ENCODE assay signal across 26 mouse cellular contexts in the genomic region with DNA sequence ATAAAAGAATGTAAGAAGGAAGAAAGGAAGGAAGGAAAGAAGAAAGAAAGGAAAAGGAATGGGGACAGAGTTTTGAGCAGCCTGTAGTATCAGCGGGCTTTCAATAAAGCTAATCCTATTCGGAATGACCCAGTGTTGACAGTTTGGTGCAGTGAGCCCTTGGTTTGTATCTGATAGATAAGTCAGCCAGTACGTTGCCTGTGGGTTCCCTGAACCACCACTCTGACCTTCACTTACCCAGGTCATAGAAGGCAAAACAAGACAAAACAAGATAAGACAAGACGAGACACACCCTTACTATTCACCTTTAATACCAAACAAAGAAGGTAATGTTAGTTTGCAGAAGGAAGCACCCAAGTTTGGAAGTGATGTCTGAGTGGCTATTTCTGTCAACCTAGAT.
DNase-seq lines count a peak whose midpoint lies in the region; ATAC-seq and TF ChIP-seq lines count a peak whose summit lies in the region.
"Had no signal": no experiment of that assay in that cellular context is flagged by ENCODE, and none has a peak within 500 bp of the region (broad histone marks: within the 10 kb centered on the region; RNA-seq: fewer than 3 reads in every experiment).

No protein-coding gene starts in this region.

- no peaks in the 10 kb centered on the region for H3K27me3 ChIP-seq in heart, embryonic 15.5 days
- no peaks in the 10 kb centered on the region for H3K27me3 ChIP-seq in liver, postnatal 0 days (ENCODE audit: insufficient read depth, low read length)
- H3K27me3 ChIP-seq in liver, embryonic 11.5 days (replicated peaks; ENCODE audit: control insufficient read depth, insufficient read depth, low read length): no peaks in the 10 kb centered on the region
- no peaks in the 10 kb centered on the region for H3K27me3 ChIP-seq in midbrain, embryonic 16.5 days (ENCODE audit: control insufficient read depth, insufficient read depth, low read depth, low read length)
- H3K27me3 ChIP-seq: CH12.LX; embryonic facial prominence, embryonic 13.5 days; embryonic facial prominence, embryonic 15.5 days; forebrain, embryonic 12.5 days had no signal

- no peak for DNase-seq in heart, postnatal 4 days
- no peak for DNase-seq in liver, postnatal 0 days
- DNase-seq in liver, embryonic 11.5 days (ENCODE audit: low spot score): no peak
- DNase-seq in cerebellum, postnatal 10 days: no peak
- DNase-seq: adrenal gland, adult 2 months; adrenal gland, postnatal 10 days; adrenal gland, postnatal 25 days; B cell, adult 2 months; cerebellum, adult 11 months; cerebellum, adult 18-20 months; cerebellum, adult 9-10 months; cerebellum, postnatal 14 days; cerebellum, postnatal 36 days; embryo, embryonic 11 days had no signal

- H3K9me3 ChIP-seq in heart, embryonic 15.5 days (replicated peaks): no peaks in the 10 kb centered on the region
- H3K9me3 ChIP-seq in liver, postnatal 0 days (ENCODE audit: low read length): no peaks in the 10 kb centered on the region
- H3K9me3 ChIP-seq in liver, embryonic 11.5 days (ENCODE audit: control insufficient read depth, low read length): no peaks in the 10 kb centered on the region
- no peaks in the 10 kb centered on the region for H3K9me3 ChIP-seq in midbrain, embryonic 16.5 days (replicated peaks; ENCODE audit: control insufficient read depth, low read length, poor library complexity, severe bottlenecking)
- H3K9me3 ChIP-seq: embryonic facial prominence, embryonic 13.5 days; embryonic facial prominence, embryonic 15.5 days; forebrain, embryonic 10.5 days; forebrain, embryonic 12.5 days; G1E had no signal

- H3K9ac ChIP-seq in heart, embryonic 15.5 days: no peak overlapping the region
- no peak overlapping the region for H3K9ac ChIP-seq in liver, postnatal 0 days (replicated peaks)
- no peak overlapping the region for H3K9ac ChIP-seq in liver, embryonic 11.5 days (ENCODE audit: low read depth, low read length)
- no peak overlapping the region for H3K9ac ChIP-seq in midbrain, embryonic 16.5 days (ENCODE audit: low read depth, low read length)
- H3K9ac ChIP-seq: embryonic facial prominence, embryonic 13.5 days; embryonic facial prominence, embryonic 15.5 days; forebrain, embryonic 12.5 days had no signal

- no peak for TF ChIP-seq CTCF in liver, postnatal 0 days (IDR thresholded peaks at IDR 0.05; ENCODE audit: low read depth)

- no peak overlapping the region for H3K4me2 ChIP-seq in heart, embryonic 15.5 days
- H3K4me2 ChIP-seq in liver, postnatal 0 days (ENCODE audit: low read depth, low read length): no peak overlapping the region
- no peak overlapping the region for H3K4me2 ChIP-seq in liver, embryonic 11.5 days
- no peak overlapping the region for H3K4me2 ChIP-seq in midbrain, embryonic 16.5 days (ENCODE audit: low read length)
- H3K4me2 ChIP-seq: embryonic facial prominence, embryonic 13.5 days; embryonic facial prominence, embryonic 15.5 days; forebrain, embryonic 12.5 days had no signal

- no peak for ATAC-seq in heart, embryonic 15.5 days (replicated peaks; ENCODE audit: insufficient number of reproducible peaks, insufficient read depth, low FRiP score, low read depth)
- ATAC-seq in liver, postnatal 0 days: no peak
- ATAC-seq in liver, embryonic 11.5 days (replicated peaks; ENCODE audit: low FRiP score): no peak
- ATAC-seq in megakaryocyte-erythroid progenitor cell, adult 5-6 weeks (replicated peaks; ENCODE audit: low FRiP score, low TSS enrichment, poor library complexity, severe bottlenecking): peak; percentile 31; the same call in 1 of the 2 replicates
- no peak for ATAC-seq in midbrain, embryonic 16.5 days
- ATAC-seq: CD4-positive, CD25-positive, alpha-beta regulatory T cell, adult 4 months; forebrain, embryonic 16.5 days had no signal

- WGBS in heart, embryonic 15.5 days: 51% methylated on average over 4 of the region's 4 CpGs
- WGBS in liver, postnatal 0 days (ENCODE audit: insufficient replicate concordance): 56% methylated on average over 4 of the region's 4 CpGs
- WGBS in liver, embryonic 11.5 days: 57% methylated on average over 4 of the region's 4 CpGs
- WGBS in midbrain, embryonic 16.5 days: 91% methylated on average over 4 of the region's 4 CpGs

- no peak overlapping the region for H3K4me3 ChIP-seq in heart, embryonic 15.5 days
- no peak overlapping the region for H3K4me3 ChIP-seq in liver, postnatal 0 days (ENCODE audit: low read depth, low read length)
- no peak overlapping the region for H3K4me3 ChIP-seq in liver, embryonic 11.5 days (ENCODE audit: low read depth, low read length)
- H3K4me3 ChIP-seq in midbrain, embryonic 16.5 days (ENCODE audit: low read depth, low read length): no peak overlapping the region
- H3K4me3 ChIP-seq: embryonic facial prominence, embryonic 13.5 days; embryonic facial prominence, embryonic 15.5 days; erythroblast, embryonic 14.5 days; forebrain, embryonic 10.5 days; forebrain, embryonic 12.5 days had no signal

- peak overlapping the region; percentile 59 for H3K27ac ChIP-seq in heart, embryonic 15.5 days
- H3K27ac ChIP-seq in liver, postnatal 0 days (ENCODE audit: low read depth): no peak overlapping the region
- no peak overlapping the region for H3K27ac ChIP-seq in liver, embryonic 11.5 days (ENCODE audit: low read depth, low read length)
- no peak overlapping the region for H3K27ac ChIP-seq in midbrain, embryonic 16.5 days (ENCODE audit: low read length)
- H3K27ac ChIP-seq: embryonic facial prominence, embryonic 13.5 days; embryonic facial prominence, embryonic 15.5 days; forebrain, embryonic 10.5 days; forebrain, embryonic 12.5 days had no signal

- TF ChIP-seq EP300 in liver, postnatal 0 days (IDR thresholded peaks at IDR 0.05; ENCODE audit: low read depth): 0 out of 2 replicates have a peak, but pooled peaks have one; percentile 25

- no peaks in the 10 kb centered on the region for H3K36me3 ChIP-seq in heart, embryonic 15.5 days
- H3K36me3 ChIP-seq in liver, postnatal 0 days (replicated peaks; ENCODE audit: insufficient read depth, low read length): no peaks in the 10 kb centered on the region
- no peaks in the 10 kb centered on the region for H3K36me3 ChIP-seq in liver, embryonic 11.5 days (ENCODE audit: control insufficient read depth, insufficient read depth, low read length)
- H3K36me3 ChIP-seq in midbrain, embryonic 16.5 days (ENCODE audit: control insufficient read depth, insufficient read depth, low read length): no peaks in the 10 kb centered on the region
- H3K36me3 ChIP-seq: embryonic facial prominence, embryonic 13.5 days; embryonic facial prominence, embryonic 15.5 days; forebrain, embryonic 10.5 days; forebrain, embryonic 12.5 days; G1E had no signal

- H3K4me1 ChIP-seq in heart, embryonic 15.5 days (replicated peaks): peaks cover 14% of the 10 kb centered on the region
- peaks cover 8% of the 10 kb centered on the region for H3K4me1 ChIP-seq in liver, postnatal 0 days (ENCODE audit: insufficient read depth)
- H3K4me1 ChIP-seq in liver, embryonic 11.5 days (replicated peaks; ENCODE audit: control insufficient read depth, insufficient read depth, low read length): no peaks in the 10 kb centered on the region
- H3K4me1 ChIP-seq in midbrain, embryonic 16.5 days (ENCODE audit: control insufficient read depth, insufficient read depth, low read length): no peaks in the 10 kb centered on the region
- H3K4me1 ChIP-seq: embryonic facial prominence, embryonic 13.5 days; embryonic facial prominence, embryonic 15.5 days; forebrain, embryonic 12.5 days had no signal
